Mouse (Mus musculus) brown adipose tissue, adult 24 weeks (tissue): ENCODE measurements around the gene Ush2a. TPM values are rescaled to one million over a fixed set of nuclear protein-coding genes. Genes with fewer than 3 reads are reported as not detected.

Experiments
- H3K27ac ChIP-seq: fragments of 200-500 bp; replicated peaks from 2 replicates; pipeline ENCODE4 v1.5.1; 2012; ENCODE audit warnings: low read depth, mild to moderate bottlenecking, low read length
- H3K4me1 ChIP-seq: fragments of 200-500 bp; 2 replicates; pipeline ENCODE4 v1.6.1; 2012; ENCODE audit warnings: low read length, mixed read lengths; ENCODE audit not compliant: control insufficient read depth, insufficient read depth, insufficient read length
- H3K4me3 ChIP-seq: fragments of 200-500 bp; 2 replicates; pipeline ENCODE4 v1.5.1; 2012; ENCODE audit warnings: low read depth, mild to moderate bottlenecking, low read length, moderate library complexity; ENCODE audit not compliant: insufficient read depth
- polyA plus RNA-seq: library from polyadenylated mRNA; stranded (reverse); fragments of >200 nt; gene quantifications from 2 replicates; pipeline ENCODE4 v1.2.4, GENCODE M21; 2012; ENCODE audit not compliant: missing spikeins, insufficient read depth, insufficient read length

Gene Ush2a
- polyA plus RNA-seq, 1 experiment = not detected

DNA sequence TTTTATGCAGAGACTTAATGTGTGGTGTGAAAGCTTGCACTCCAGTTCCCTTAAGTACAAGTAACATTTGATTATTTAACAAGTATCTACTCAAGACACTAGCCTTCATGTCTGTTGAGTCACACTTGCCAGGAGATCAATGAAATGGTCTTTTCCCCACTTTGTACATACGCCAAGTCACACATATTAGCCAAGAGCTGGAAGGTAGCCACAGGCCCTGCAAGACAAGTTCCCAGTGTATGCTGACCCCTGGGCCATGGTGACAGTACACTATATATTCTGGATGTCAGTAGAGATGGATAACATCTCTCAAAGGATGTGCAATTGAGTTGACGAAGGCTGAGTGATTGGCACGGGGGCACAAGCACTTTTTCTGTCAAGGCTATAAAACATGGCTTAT lies 455.1 kb downstream of the Ush2a start:
- H3K27ac ChIP-seq = no peak overlapping the region
- no peak overlapping the region for H3K4me3 ChIP-seq

DNA sequence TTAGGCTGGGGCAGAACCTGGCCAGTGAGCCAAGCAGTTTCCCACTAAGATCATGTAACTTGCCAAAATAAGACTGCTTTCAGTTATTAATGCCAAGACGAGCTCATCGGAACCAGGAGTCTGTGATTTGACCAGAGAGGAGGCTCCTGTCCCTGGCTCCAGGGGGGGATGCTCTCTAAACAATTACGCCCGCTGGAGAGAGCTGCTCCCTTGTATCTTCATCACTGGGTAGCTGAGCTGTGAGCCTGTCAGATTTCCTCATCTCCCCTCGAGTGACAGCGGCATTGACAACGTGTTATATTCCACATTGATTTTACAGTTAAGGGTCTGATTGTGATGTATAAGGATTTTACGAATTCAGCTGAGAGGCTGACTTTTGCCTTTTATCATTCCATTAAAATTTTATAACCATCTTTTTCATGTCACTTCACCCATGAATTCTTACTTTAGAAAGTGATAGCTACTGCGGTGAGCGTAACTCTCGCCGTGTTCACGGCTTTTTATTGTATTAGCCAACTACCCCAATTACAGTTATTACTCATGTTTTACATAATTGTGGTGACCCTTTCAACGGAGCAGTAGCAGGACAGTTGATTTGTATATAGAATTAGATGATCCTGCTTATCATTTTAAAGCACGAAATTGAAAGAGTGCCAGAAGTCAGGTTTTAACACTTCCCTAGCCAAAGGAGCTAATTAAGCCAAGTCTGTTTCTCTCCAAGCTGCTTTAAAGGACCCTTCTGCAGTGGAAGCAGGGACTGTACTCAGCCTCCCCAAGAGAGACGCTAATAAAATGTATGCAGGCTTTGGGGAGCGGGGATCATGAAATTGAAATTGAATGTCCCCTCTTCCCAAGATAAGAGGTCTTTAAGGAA lies 463.5 kb downstream of the Ush2a start:
- Histone ChIP-seq H3K27ac (no peak overlapping the region), H3K4me1 (no peaks in the 10 kb centered on the region), H3K4me3 (no peak overlapping the region)

More for the DNA sequence above, 455.1 kb downstream of the Ush2a start:
- H3K4me1 ChIP-seq = no peaks in the 10 kb centered on the region

DNA sequence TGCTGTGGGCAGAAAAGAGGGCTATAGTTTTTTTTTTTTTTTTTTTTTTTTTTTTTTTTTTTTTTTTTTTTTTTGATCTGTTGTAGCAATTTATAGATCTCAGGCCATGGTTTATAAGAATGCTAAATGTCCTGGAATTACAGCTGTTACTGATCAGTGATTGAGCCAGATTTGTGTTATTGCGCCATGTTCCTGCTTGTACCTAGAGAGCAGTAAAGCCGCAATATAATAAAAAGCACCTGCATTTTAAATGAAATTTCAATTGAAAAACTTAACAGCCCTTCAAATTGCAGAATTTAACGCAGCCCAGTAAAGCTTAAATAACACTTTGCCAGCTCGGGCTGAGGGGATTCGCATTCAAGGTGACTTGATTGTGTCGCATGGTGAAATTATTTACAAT lies 465.1 kb downstream of the Ush2a start:
- no peak overlapping the region for H3K27ac ChIP-seq
- no peaks in the 10 kb centered on the region for H3K4me1 ChIP-seq
- H3K4me3 ChIP-seq = no peak overlapping the region

DNA sequence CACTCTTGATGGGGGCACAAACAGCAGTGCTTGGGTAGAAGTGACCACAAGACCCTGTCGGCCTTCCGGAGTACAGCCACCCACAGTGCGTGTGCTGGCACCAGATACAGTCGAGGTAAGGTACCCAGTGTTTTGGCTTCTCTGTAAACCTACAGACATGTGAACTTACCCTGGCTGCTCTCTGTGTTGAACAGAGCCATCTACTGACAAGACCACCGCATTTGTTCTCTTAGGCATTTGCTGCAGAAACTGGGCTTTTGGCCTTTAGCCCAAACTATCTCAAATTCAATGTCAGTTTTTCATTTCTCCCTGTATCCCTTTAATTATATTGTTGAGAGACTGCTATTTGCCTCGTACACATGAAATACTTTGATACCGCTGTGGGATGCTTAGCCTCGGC lies 466.8 kb downstream of the Ush2a start:
- Histone ChIP-seq H3K4me3 (no peak overlapping the region), H3K4me1 (no peaks in the 10 kb centered on the region), H3K27ac (no peak overlapping the region)

DNA sequence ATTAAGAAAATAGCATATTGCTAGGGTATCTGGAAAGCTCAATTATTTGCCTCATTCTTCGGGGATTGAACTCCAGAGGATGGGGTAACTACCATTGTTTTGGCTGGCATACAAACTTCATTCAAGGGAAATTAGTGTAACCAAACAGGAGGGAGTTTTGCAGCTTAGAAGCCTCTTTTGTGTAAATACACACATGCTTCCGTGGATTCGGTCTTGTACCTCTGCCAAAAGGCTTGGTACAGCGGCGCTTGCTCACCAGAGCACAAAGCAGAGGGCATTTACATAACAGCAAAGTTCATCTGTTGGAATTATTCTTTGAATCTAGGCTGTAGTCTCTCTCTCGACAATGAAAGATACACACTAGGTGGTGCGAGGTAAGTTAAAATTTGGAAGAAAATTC lies 467.4 kb downstream of the Ush2a start:
- Histone ChIP-seq H3K27ac (no peak overlapping the region), H3K4me3 (no peak overlapping the region), H3K4me1 (no peaks in the 10 kb centered on the region)

DNA sequence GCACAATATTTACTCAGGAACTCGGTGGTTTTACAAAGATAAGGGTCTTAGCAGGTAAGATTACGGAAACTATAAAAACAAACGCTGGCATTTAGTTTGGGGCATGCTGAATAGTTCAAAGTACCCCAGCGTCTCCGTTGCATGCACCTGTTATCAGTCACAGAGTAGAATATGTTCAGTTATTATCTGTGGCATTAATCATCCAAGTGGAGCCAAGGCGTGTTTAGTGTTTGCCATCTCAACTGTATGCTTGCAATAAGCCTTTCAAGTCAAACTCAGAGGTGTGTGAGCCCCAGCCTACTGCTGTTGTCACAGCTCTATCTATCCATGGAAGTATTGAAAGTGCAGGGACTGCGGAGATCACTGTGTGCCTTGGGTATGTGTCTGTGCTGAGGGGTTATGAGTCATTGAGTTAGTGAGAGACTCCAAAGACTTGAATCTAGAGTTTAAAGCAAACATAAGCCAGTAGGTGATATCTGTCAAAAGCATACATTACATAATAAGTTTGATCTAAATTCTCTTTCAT lies 473.0 kb downstream of the Ush2a start:
- H3K27ac ChIP-seq = no peak overlapping the region
- H3K4me1 ChIP-seq = no peaks in the 10 kb centered on the region
- H3K4me3 ChIP-seq = no peak overlapping the region

DNA sequence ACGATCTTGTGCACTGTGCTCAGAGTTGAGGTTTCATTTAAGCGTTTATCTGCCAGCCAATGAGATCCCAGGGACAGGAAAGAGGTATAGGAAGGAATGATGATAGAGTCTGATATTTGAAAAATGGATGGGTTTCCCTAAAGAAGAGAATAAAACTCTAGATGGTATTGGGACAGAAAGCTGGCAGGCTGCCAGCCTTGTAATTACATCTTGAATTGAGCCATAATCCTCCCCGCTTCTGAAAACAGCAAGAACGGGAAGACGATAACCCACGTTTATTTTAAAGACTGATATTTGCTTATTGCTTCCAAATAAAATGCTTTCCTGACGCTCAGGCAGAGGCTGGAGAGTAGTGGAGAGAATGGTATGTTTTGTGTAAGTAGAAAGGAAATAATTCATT lies 481.1 kb downstream of the Ush2a start:
- Histone ChIP-seq H3K4me3 (no peak overlapping the region), H3K27ac (no peak overlapping the region), H3K4me1 (no peaks in the 10 kb centered on the region)

DNA sequence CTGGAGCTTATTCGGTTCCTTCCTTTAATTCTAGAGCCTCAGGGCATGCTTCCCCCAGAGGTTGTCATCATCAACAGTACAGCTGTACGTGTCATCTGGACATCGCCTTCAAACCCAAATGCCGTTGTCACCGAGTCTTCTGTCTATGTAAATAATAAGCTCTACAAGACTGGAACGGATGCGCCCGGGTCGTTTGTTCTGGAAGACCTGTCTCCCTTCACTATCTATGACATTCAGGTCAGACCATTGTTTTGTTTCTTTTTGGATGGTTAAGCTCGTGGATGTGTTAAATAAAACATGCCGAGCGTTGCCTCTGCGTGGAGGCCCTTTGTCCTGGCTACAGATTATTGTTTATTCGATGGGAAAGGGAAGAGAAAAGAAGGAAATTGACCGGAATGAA lies 493.2 kb downstream of the Ush2a start:
- Histone ChIP-seq H3K27ac (no peak overlapping the region), H3K4me1 (no peaks in the 10 kb centered on the region), H3K4me3 (no peak overlapping the region)

DNA sequence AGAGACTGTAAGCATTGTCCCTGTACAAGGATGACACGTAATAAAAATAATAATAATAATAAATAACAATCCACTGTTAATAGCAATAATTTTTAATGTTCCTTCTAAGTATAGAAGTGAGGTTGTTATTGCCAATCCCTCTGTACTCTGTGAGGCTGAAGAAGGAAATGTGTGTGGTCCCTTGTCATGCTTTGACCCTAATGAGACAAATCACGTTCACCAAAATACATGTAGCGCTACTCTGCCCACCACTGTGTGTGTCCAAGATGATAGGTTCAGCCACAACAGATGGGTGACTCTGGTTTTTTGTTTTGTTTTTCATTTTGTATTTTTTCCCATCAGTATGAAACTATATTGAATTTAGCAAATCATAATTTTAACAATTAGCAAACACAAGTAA lies 498.7 kb downstream of the Ush2a start:
- no peak overlapping the region for H3K4me3 ChIP-seq
- no peaks in the 10 kb centered on the region for H3K4me1 ChIP-seq
- H3K27ac ChIP-seq = no peak overlapping the region

DNA sequence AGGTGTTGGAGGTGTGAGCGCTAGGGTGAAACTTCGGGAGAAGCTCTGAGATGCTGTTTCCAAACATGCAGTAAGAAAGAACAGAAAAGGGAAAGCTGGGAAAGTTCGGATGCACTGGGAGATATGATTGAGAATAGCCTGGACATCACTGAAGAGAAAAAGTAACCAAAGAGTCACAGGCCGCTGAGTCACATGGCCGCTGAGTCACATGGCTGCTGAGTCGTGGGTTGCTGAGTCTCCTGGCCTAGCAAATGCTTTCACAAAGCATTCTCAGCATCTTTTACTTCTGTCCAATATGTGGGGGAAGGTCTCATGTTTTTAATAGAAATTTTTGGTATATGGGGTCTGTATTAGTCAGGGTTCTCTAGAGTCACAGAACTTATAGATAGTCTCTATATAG lies 500.6 kb downstream of the Ush2a start:
- Histone ChIP-seq H3K4me1 (no peaks in the 10 kb centered on the region), H3K4me3 (no peak overlapping the region), H3K27ac (no peak overlapping the region)

DNA sequence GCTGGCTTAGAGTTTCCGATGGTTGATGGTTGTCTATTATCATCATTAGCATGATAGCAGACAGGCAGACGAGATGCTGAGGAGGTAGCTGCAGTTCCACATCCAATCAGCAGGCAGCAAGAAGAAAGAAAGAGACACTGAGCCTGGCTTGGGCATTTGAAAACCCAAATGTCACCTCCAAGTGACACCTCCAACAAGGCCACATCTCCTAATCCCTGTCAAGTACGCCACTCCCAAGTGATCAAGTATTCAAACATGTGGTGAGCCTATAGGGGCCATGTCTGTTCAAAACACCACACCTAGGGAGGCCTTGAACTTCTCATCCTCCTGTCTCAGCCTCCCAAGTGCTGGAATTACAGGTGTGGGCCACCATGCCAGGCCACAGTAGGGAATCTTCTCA lies 501.9 kb downstream of the Ush2a start:
- Histone ChIP-seq H3K27ac (no peak overlapping the region), H3K4me1 (no peaks in the 10 kb centered on the region), H3K4me3 (no peak overlapping the region)

DNA sequence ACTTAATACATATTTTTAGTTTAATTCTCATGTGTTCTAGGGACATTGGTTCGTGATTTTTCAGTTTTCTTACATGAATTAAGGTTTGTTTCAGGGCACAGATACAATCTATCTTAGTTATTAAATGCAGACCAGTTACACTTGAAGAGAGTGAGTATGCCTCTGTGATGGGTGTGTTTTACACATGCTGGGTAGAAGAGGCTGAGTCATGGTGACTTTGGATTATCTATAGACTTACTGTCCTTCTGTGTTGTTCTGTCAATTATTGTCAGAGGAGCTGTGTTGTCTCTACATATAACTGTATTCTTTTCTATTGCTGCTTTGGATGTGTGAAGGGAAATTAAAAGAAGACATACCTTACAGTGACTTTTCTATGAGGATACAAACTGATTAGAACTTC lies 509.0 kb downstream of the Ush2a start:
- Histone ChIP-seq H3K4me1 (no peaks in the 10 kb centered on the region), H3K27ac (no peak overlapping the region), H3K4me3 (no peak overlapping the region)

DNA sequence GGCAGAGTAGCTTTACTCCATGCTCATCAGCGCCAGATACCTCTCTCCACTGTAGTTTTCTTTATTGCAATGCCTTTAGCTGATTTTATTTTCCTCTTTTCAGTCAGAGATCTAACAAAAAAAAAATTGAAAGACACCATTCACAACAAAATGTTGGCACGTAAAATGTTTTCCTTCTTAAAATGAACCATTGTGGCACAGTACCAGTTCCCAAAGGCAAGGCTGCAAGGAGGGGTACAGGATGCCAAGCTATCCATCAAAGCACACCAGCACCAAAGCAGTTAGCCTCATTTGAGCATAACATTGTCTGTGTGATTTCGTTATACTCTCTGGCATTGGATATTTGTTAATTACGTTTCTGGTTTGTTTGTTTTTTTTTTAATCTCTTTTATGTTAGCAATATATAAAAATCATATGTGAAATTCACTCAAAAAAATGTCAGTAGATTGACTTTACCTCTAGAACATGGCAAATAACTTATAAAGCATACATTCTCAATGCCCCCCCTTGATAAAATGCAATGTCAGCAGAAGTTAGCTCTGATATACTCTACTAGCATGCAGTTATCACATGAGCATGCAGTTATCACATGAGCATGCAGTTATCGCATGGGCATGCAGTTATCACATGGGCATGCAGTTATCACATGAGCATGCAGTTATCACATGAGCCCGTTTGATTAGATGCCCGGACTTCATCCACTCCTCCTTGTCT lies 510.9 kb downstream of the Ush2a start:
- H3K4me3 ChIP-seq = no peak overlapping the region
- H3K4me1 ChIP-seq = no peaks in the 10 kb centered on the region
- no peak overlapping the region for H3K27ac ChIP-seq

DNA sequence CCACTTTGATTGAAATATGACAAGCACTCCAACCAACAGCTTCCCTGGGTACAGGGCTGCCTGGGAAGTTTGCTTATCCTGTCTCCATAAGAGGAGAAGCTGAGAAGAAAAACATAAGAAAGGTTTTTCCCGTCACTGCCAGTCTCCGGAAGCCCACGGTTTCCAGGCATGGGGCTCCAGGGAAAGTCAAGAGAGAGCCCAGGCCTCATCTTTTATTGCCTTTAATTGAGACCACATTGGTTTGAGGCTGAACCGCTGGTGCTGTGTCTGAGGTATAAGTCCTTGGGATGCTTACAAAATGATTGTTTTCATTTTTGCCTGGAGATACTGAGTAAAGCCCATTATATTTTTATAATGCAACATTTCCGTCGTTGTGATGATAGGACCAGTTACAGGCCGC lies 511.8 kb downstream of the Ush2a start:
- Histone ChIP-seq H3K4me3 (no peak overlapping the region), H3K27ac (no peak overlapping the region), H3K4me1 (no peaks in the 10 kb centered on the region)

DNA sequence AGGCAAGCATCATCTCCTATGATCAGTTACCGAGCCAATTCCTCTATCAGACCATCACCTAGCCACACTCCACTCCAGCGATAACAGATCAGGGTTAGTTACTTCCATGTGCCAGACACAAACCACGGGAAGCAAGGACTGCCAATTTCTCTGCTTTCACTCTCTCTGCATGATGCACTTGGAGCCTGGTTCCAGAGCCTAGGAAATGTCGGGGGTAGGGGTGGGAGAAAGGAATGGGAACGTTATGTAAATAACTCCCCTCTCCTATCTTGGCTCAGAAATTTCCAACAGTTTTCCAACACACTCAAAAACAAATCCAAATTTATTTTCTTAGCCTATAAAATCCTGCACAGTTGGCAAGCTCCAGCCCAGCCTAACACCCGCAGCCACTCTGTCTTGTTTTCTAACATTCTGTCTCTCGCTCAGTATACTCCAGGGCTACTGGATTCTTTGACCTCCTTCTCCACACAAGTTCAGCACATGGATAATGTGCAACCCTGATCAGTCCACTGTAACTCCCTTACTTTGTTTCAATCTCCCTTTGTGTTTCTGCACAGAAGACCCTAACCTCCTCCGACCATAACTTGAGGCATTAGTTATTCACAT lies 515.8 kb downstream of the Ush2a start:
- Histone ChIP-seq H3K27ac (no peak overlapping the region), H3K4me3 (no peak overlapping the region), H3K4me1 (no peaks in the 10 kb centered on the region)
